Mouse (Mus musculus) bone marrow macrophage, adult 2 months (primary cell): ENCODE results near the gene Csnk2b.

ENCODE experiments used
- CTCF ChIP-seq: IDR thresholded peaks from 2 replicates; pipeline ENCODE4 v1.5.1; 2012; ENCODE audit warnings: low read depth, mild to moderate bottlenecking, low read length, moderate library complexity
- POLR2A ChIP-seq: IDR thresholded peaks from 2 replicates; pipeline ENCODE4 v1.6.1; 2012; ENCODE audit warnings: mild to moderate bottlenecking, low read depth, low read length, borderline replicate concordance

GRCm38 (mm10) chr17:35157254-35157653, 35.4 kb upstream of the Csnk2b start:
- no peak for TF ChIP-seq CTCF
- no peak for TF ChIP-seq POLR2A
